Mouse (Mus musculus) lung, embryonic 15.5 days (tissue): ENCODE measurements around the gene Tshz2. TPM values are rescaled to one million over a fixed set of nuclear protein-coding genes. Genes with fewer than 3 reads are reported as not detected.
A peak's percentile ranks its signal among the peaks of the same experiment; 100 is the strongest.
"Not testable (repeated sequence)": the region's sequence is repeated elsewhere in the genome, so short reads cannot be mapped to it uniquely, and the experiment has no call there.

Experiments used
- ATAC-seq: fragments of 200-750 bp; cut with Nextera tagmentation; 2 replicates; pipeline ENCODE4 v1.8.0; 2017; ENCODE audit warnings: moderate number of reproducible peaks, borderline replicate concordance; ENCODE audit not compliant: low FRiP score, low TSS enrichment; ENCODE audit errors: extremely low read depth
- H3K27ac ChIP-seq: fragments of 300-500 bp; sonication (generic); 2 replicates; pipeline ENCODE4 v1.5.1; 2015; ENCODE audit warnings: moderate library complexity, mild to moderate bottlenecking, inconsistent platforms
- H3K27me3 ChIP-seq: fragments of 300-500 bp; sonication (generic); 2 replicates; pipeline ENCODE4 v1.6.1; 2015; ENCODE audit warnings: inconsistent platforms
- H3K36me3 ChIP-seq: fragments of 300-500 bp; sonication (generic); 2 replicates; pipeline ENCODE4 v1.6.1; 2015; ENCODE audit warnings: inconsistent platforms
- H3K4me1 ChIP-seq: fragments of 300-500 bp; sonication (generic); 2 replicates; pipeline ENCODE4 v1.6.1; 2015; ENCODE audit warnings: inconsistent platforms
- H3K4me2 ChIP-seq: fragments of 300-500 bp; sonication (generic); 2 replicates; pipeline ENCODE4 v1.6.1; 2015; ENCODE audit warnings: inconsistent platforms, mild to moderate bottlenecking, moderate library complexity
- H3K4me3 ChIP-seq: fragments of 300-500 bp; sonication (generic); 2 replicates; pipeline ENCODE4 v1.5.1; 2015; ENCODE audit warnings: mild to moderate bottlenecking, inconsistent platforms
- H3K9ac ChIP-seq: fragments of 300-500 bp; sonication (generic); 2 replicates; pipeline ENCODE4 v1.6.1; 2015; ENCODE audit warnings: inconsistent platforms
- H3K9me3 ChIP-seq: fragments of 300-500 bp; sonication (generic); 2 replicates; pipeline ENCODE4 v1.6.1; 2016; ENCODE audit warnings: inconsistent platforms
- WGBS: fragments of 180-500 bp; shearing (Covaris S2); methylation state at CpG from one replicate; pipeline ENCODE4 v1.1.7; 2015; 5-methylcytosine and 5-hydroxymethylcytosine counted together
- polyA plus RNA-seq: library from polyadenylated mRNA; unstranded; fragments of >200 nt; fragmentation: Nextera tagmentation; extraction: Ambion mirVana; gene quantifications from 2 replicates; pipeline ENCODE4 v1.2.1, GENCODE M21; 2015

Tshz2 gene
- polyA plus RNA-seq, 1 experiment from 2014 or later, result 7.5 TPM

GRCm38 (mm10) chr2:169833638-169834037, 200.8 kb downstream of the Tshz2 start:
- H3K36me3 ChIP-seq, result no peaks in the 10 kb centered on the region
- no peak overlapping the region for H3K9ac ChIP-seq
- no peak overlapping the region for H3K4me3 ChIP-seq
- ATAC-seq, result no peak
- WGBS, result 36% methylated on average over 9 of the region's 9 CpGs
- no peak overlapping the region for H3K4me2 ChIP-seq
- H3K27me3 ChIP-seq, result no peaks in the 10 kb centered on the region
- 0 out of 2 replicates have a peak, but pooled peaks cover under 1% of the 10 kb centered on the region for H3K9me3 ChIP-seq
- H3K27ac ChIP-seq, result no peak overlapping the region
- peaks cover 22% of the 10 kb centered on the region for H3K4me1 ChIP-seq

DNA sequence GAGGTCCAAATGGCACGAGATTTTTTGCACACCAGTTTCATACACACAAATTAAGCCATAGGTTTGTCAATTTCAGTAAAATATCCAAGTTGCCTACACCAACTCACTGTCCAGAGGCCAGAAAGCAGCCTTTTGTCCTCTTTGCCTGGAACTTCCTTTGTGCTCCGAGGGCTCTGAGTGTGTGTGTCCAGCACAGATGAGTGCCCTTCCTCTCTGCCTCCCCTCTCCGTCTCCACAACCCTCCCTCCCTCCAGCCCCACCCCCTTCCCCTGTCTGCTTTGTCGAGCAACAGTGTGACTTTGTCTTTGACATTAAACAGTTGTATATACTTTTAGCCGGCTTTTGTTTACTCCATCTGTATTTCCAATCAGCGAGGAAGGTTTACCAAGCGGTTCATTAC, 201.8 kb downstream of the Tshz2 start:
- no peak overlapping the region for H3K9ac ChIP-seq
- no peaks in the 10 kb centered on the region for H3K9me3 ChIP-seq
- H3K36me3 ChIP-seq, result no peaks in the 10 kb centered on the region
- WGBS, result 10% methylated on average over 7 of the region's 7 CpGs
- H3K27me3 ChIP-seq, result no peaks in the 10 kb centered on the region
- H3K4me3 ChIP-seq, result no peak overlapping the region
- H3K4me2 ChIP-seq, result no peak overlapping the region
- 0 out of 2 replicates have a peak overlapping the region, but pooled peaks have one; percentile 21 for H3K27ac ChIP-seq
- peak; percentile 82; the same call in 1 of the 2 replicates for ATAC-seq
- peaks cover 22% of the 10 kb centered on the region for H3K4me1 ChIP-seq

GRCm38 (mm10) chr2:169837031-169837605, 204.3 kb downstream of the Tshz2 start:
- Histone ChIP-seq H3K27ac (no peak overlapping the region), H3K4me2 (no peak overlapping the region), H3K27me3 (no peaks in the 10 kb centered on the region), H3K9ac (no peak overlapping the region), H3K4me1 (peaks cover 22% of the 10 kb centered on the region), H3K4me3 (no peak overlapping the region), H3K36me3 (no peaks in the 10 kb centered on the region), H3K9me3 (no peaks in the 10 kb centered on the region)
- 74% methylated on average over 7 of the region's 7 CpGs for WGBS
- no peak for ATAC-seq

GRCm38 (mm10) chr2:169838521-169838920, 205.7 kb downstream of the Tshz2 start:
- no peaks in the 10 kb centered on the region for H3K9me3 ChIP-seq
- H3K4me3 ChIP-seq, result no peak overlapping the region
- peaks cover 19% of the 10 kb centered on the region for H3K4me1 ChIP-seq
- H3K36me3 ChIP-seq, result no peaks in the 10 kb centered on the region
- no peak overlapping the region for H3K4me2 ChIP-seq
- no peak overlapping the region for H3K9ac ChIP-seq
- no peak for ATAC-seq
- H3K27ac ChIP-seq, result no peak overlapping the region
- WGBS, result 98% methylated on average over 13 of the region's 13 CpGs
- no peaks in the 10 kb centered on the region for H3K27me3 ChIP-seq

GRCm38 (mm10) chr2:169841442-169841841, 208.6 kb downstream of the Tshz2 start:
- WGBS, result 68% methylated on average over 10 of the region's 10 CpGs
- Histone ChIP-seq H3K9ac (no peak overlapping the region), H3K4me2 (no peak overlapping the region), H3K27me3 (no peaks in the 10 kb centered on the region), H3K4me1 (no peaks in the 10 kb centered on the region), H3K4me3 (no peak overlapping the region), H3K36me3 (no peaks in the 10 kb centered on the region), H3K9me3 (no peaks in the 10 kb centered on the region), H3K27ac (no peak overlapping the region)
- no peak for ATAC-seq

DNA sequence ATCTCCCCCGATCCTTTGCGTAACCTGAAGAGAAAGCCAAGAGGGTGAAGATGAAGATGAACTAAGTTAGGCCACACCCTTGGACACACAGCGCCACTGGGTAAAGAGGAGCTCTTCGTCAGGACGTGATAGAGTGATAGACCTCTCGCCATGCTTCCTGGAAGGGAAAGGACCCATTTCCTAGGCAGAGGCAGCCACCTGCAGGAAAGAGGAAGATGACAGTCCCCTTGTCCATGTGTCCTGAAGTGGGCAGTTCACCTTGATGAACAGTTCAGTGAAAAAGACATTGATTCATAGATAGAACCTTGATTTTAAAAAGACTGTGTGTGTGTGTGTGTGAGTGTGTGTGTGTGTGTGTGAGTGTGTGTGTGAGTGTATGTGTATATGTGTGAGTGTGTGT, 209.7 kb downstream of the Tshz2 start:
- Histone ChIP-seq H3K4me1 (no peaks in the 10 kb centered on the region), H3K4me3 (no peak overlapping the region), H3K4me2 (no peak overlapping the region), H3K27me3 (no peaks in the 10 kb centered on the region), H3K9ac (no peak overlapping the region), H3K36me3 (no peaks in the 10 kb centered on the region), H3K9me3 (no peaks in the 10 kb centered on the region), H3K27ac (no peak overlapping the region)
- WGBS, result 70% methylated on average over 6 of the region's 6 CpGs
- ATAC-seq, result no peak

DNA sequence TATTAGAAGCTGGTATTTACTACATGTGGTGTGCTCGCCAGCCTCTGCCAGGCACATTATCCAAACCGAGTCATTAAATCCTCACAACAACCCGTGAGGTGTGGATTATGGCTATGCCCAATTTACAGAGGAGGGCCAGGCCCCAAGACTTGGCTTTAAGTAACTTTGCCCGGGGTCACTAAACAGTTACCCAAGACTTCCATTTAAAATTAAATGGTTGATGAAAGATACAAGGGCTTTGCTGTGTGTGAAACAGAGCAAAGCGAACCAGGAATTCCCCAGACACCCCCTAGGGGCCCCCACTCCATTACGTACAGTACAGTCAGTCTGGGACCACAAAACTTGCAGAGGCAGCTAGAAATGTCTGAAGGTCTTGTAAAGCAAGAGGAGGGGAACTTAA, 210.7 kb downstream of the Tshz2 start:
- Histone ChIP-seq H3K4me1 (no peaks in the 10 kb centered on the region), H3K4me3 (no peak overlapping the region), H3K27me3 (no peaks in the 10 kb centered on the region), H3K9ac (no peak overlapping the region), H3K36me3 (no peaks in the 10 kb centered on the region), H3K4me2 (no peak overlapping the region), H3K27ac (no peak overlapping the region), H3K9me3 (no peaks in the 10 kb centered on the region)
- ATAC-seq, result peak; percentile 70
- WGBS, result 51% methylated on average over 6 of the region's 6 CpGs

- H3K27ac ChIP-seq, result no peak overlapping the region
- ATAC-seq, result no peak
- no peaks in the 10 kb centered on the region for H3K36me3 ChIP-seq
- H3K27me3 ChIP-seq, result no peaks in the 10 kb centered on the region
- no peak overlapping the region for H3K4me2 ChIP-seq
- no peaks in the 10 kb centered on the region for H3K9me3 ChIP-seq
- no peak overlapping the region for H3K9ac ChIP-seq
- no peak overlapping the region for H3K4me3 ChIP-seq
- peaks cover 4% of the 10 kb centered on the region for H3K4me1 ChIP-seq
- WGBS, result 37% methylated on average over 7 of the region's 7 CpGs
Observed at GRCm38 (mm10) chr2:169849077-169849476, 216.3 kb downstream of the Tshz2 start.

- no peaks in the 10 kb centered on the region for H3K9me3 ChIP-seq
- no peak overlapping the region for H3K9ac ChIP-seq
- H3K4me1 ChIP-seq, result peaks cover 4% of the 10 kb centered on the region
- 89% methylated on average over 3 of the region's 3 CpGs for WGBS
- no peak for ATAC-seq
- no peak overlapping the region for H3K4me3 ChIP-seq
- H3K4me2 ChIP-seq, result no peak overlapping the region
- no peak overlapping the region for H3K27ac ChIP-seq
- no peaks in the 10 kb centered on the region for H3K27me3 ChIP-seq
- H3K36me3 ChIP-seq, result no peaks in the 10 kb centered on the region
Observed at GRCm38 (mm10) chr2:169849541-169849940, 216.7 kb downstream of the Tshz2 start.

- Histone ChIP-seq H3K9me3 (no peaks in the 10 kb centered on the region), H3K27ac (no peak overlapping the region), H3K4me3 (no peak overlapping the region), H3K9ac (no peak overlapping the region), H3K4me2 (no peak overlapping the region), H3K36me3 (no peaks in the 10 kb centered on the region), H3K4me1 (peaks cover 4% of the 10 kb centered on the region), H3K27me3 (no peaks in the 10 kb centered on the region)
- ATAC-seq, result no peak
- 50% methylated on average over 5 of the region's 5 CpGs for WGBS
Observed at GRCm38 (mm10) chr2:169851606-169852005, 218.8 kb downstream of the Tshz2 start.

DNA sequence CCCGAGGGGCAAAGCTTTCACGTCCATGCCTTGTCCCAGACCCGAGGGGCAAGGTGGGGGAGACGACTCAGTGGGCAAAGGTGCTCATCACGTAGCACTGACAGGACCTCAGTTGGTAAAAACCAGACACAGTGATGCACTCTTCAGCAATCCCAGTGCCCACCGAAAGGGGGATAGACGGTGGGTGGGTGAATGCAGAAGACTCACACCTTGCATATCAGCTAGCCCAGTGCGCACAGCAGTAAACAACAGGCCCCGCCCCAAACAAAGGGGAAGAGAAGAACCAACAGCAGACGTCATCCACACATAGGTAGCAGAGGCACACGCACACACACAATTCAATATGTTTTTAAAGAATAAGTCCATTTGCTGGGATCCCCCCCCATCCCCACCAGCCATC, 221.7 kb downstream of the Tshz2 start:
- H3K9ac ChIP-seq, result no peak overlapping the region
- no peak overlapping the region for H3K4me2 ChIP-seq
- no peak overlapping the region for H3K4me3 ChIP-seq
- no peaks in the 10 kb centered on the region for H3K36me3 ChIP-seq
- WGBS, result 75% methylated on average over 11 of the region's 11 CpGs
- no peak for ATAC-seq
- no peaks in the 10 kb centered on the region for H3K27me3 ChIP-seq
- H3K9me3 ChIP-seq, result no peaks in the 10 kb centered on the region
- H3K4me1 ChIP-seq, result peaks cover 4% of the 10 kb centered on the region
- no peak overlapping the region for H3K27ac ChIP-seq

DNA sequence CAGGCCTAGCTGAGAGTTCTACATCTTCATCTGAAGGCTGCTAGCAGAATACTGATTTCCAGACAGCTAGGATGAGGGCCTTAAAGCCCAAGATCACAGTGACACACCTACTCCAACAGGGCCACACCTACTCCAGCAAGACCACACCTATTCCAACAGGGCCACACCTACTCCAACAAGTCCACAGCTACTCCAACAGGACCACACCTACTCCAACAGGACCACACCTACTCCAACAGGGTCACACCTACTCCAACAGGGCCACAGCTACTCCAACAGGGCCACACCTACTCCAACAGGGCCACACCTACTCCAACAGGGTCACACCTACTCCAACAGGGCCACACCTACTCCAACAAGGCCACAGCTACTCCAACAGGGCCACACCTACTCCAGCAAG, 224.2 kb downstream of the Tshz2 start:
- H3K27me3 ChIP-seq, H3K4me3 ChIP-seq, H3K4me1 ChIP-seq, H3K36me3 ChIP-seq, ATAC-seq, H3K27ac ChIP-seq, H3K9me3 ChIP-seq, H3K9ac ChIP-seq, H3K4me2 ChIP-seq: not testable (repeated sequence)
